Mouse (Mus musculus) hindbrain, postnatal 0 days (tissue): ENCODE data around the gene Bcl2l13. TPM values are rescaled to one million over a fixed set of nuclear protein-coding genes. Genes with fewer than 3 reads are reported as not detected.
"Not testable (repeated sequence)": the region's sequence is repeated elsewhere in the genome, so short reads cannot be mapped to it uniquely, and the experiment has no call there.

Source experiments
- ATAC-seq: fragments of 200-750 bp; cut with Nextera tagmentation; 2 replicates; pipeline ENCODE4 v1.8.0; 2017; ENCODE audit warnings: mild to moderate bottlenecking, moderate TSS enrichment, moderate library complexity
- DNase-seq: peaks from one replicate; pipeline ENCODE4 v3.0.0-alpha.2; 2015; ENCODE audit warnings: low spot score
- H3K27ac ChIP-seq: fragments of 300-500 bp; sonication (generic); 2 replicates; pipeline ENCODE4 v1.5.1; 2014; ENCODE audit warnings: mild to moderate bottlenecking
- H3K27me3 ChIP-seq: fragments of 300-500 bp; sonication (generic); 2 replicates; pipeline ENCODE4 v1.6.1; 2014; ENCODE audit warnings: low read length, mixed read lengths; ENCODE audit not compliant: insufficient read depth
- H3K36me3 ChIP-seq: fragments of 300-500 bp; sonication (generic); 2 replicates; pipeline ENCODE4 v1.6.1; 2014; ENCODE audit warnings: low read length, mixed read lengths; ENCODE audit not compliant: insufficient read depth
- H3K4me1 ChIP-seq: fragments of 300-500 bp; sonication (generic); 2 replicates; pipeline ENCODE4 v1.6.1; 2014; ENCODE audit warnings: antibody characterized with exemption, low read length, mixed read lengths; ENCODE audit not compliant: insufficient read depth
- H3K4me2 ChIP-seq: fragments of 300-500 bp; sonication (generic); 2 replicates; pipeline ENCODE4 v1.6.1; 2014; ENCODE audit warnings: low read depth, mild to moderate bottlenecking, low read length, moderate library complexity, mixed read lengths
- H3K4me3 ChIP-seq: fragments of 300-500 bp; sonication (generic); 2 replicates; pipeline ENCODE4 v1.5.1; 2014; ENCODE audit warnings: low read length
- H3K9ac ChIP-seq: fragments of 300-500 bp; sonication (generic); replicated peaks from 2 replicates; pipeline ENCODE4 v1.6.1; 2014; ENCODE audit warnings: mild to moderate bottlenecking, low read length, moderate library complexity, mixed read lengths
- H3K9me3 ChIP-seq: fragments of 300-500 bp; sonication (generic); 2 replicates; pipeline ENCODE4 v1.6.1; 2016; ENCODE audit warnings: low read length, mixed read lengths
- CTCF ChIP-seq: IDR thresholded peaks from 2 replicates; pipeline ENCODE4 v1.5.1; 2016; ENCODE audit warnings: antibody characterized with exemption, control low read depth, low read depth
- WGBS: fragments of 180-500 bp; shearing (Covaris S2); extraction: QIAGEN DNeasy Blood & Tissue Kit; methylation state at CpG from one replicate; pipeline ENCODE4 v1.1.7; 2014; 5-methylcytosine and 5-hydroxymethylcytosine counted together
- polyA plus RNA-seq: library from polyadenylated mRNA; unstranded; fragments of >200 nt; fragmentation: Nextera tagmentation; extraction: Ambion mirVana; gene quantifications from 2 replicates; pipeline ENCODE4 v1.2.1, GENCODE M21; 2015
- total RNA-seq: library from RNA; depleted of rRNA; stranded (reverse); fragments of >200 nt; gene quantifications from 2 replicates; pipeline ENCODE4 v1.2.3, GENCODE M21; 2014

Gene Bcl2l13
- total and polyA plus RNA-seq, 2 experiments from 2014 or later: 25.5 to 177 TPM

DNA sequence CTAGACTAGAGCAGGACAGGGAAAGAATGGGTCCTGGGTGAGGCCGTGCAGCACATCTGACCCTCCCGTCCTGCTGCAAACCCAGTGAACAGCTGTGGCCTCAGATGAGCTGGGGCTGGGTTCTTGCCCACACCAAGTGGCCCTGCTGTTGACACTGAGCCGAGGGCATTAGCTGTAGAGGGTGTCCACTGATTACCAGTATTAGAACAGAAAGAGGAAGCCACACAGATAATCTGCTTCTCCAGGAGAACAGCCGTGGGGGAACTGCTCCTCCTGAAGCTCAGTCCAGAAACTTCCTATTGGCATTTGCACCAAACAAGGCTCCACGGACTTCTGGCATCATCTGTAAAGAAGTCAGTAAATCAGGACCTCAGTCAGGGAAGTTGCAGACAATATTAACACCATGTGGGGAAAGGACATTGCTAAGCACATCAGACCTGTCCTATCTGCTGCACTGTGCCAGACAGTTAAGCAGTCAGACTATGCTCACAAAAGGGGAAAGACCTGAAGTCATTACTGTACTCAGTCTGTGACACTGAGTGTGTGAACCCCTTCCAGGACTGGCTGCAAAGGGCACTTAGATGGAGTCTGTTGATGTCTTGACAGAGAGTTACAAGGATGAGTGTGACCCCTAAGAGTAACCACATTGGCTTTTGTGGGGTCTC lies 40.5 kb upstream of the Bcl2l13 start:
- H3K4me1 ChIP-seq: no peaks in the 10 kb centered on the region
- peaks cover 74% of the 10 kb centered on the region for H3K36me3 ChIP-seq
- H3K9ac ChIP-seq: no peak overlapping the region
- H3K4me3 ChIP-seq: no peak overlapping the region
- no peaks in the 10 kb centered on the region for H3K9me3 ChIP-seq
- ATAC-seq (no peak), DNase-seq (no peak)
- no peaks in the 10 kb centered on the region for H3K27me3 ChIP-seq
- H3K4me2 ChIP-seq: no peak overlapping the region
- H3K27ac ChIP-seq: no peak overlapping the region
- 83% methylated on average over 5 of the region's 5 CpGs for WGBS
- no peak for TF ChIP-seq CTCF

DNA sequence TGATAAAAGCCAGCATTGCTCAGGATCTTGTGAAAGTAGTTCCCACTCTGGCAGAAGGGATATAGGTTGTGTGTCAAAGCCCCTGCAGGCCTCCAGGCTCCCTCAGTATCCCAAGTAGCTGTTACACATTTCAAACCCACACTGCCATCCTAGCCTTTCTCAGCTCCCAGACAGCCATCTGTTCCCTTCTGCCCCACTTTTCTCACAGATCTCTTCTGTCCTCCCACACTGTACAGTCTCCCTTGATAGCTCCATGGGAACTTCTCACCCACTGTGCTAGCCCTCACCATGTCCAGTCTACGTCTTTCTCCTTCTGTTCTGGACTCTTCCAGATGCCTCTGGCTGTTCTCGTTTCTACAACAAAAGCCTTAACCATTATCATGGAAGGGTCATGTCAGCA lies 39.9 kb upstream of the Bcl2l13 start:
- no peaks in the 10 kb centered on the region for H3K4me1 ChIP-seq
- H3K27ac ChIP-seq: no peak overlapping the region
- H3K4me3 ChIP-seq: no peak overlapping the region
- DNase-seq (no peak), ATAC-seq (no peak)
- WGBS: 76% methylated on average over 2 of the region's 2 CpGs
- H3K4me2 ChIP-seq: no peak overlapping the region
- no peak for TF ChIP-seq CTCF
- H3K9me3 ChIP-seq: no peaks in the 10 kb centered on the region
- H3K36me3 ChIP-seq: peaks cover 80% of the 10 kb centered on the region
- H3K27me3 ChIP-seq: no peaks in the 10 kb centered on the region
- no peak overlapping the region for H3K9ac ChIP-seq

DNA sequence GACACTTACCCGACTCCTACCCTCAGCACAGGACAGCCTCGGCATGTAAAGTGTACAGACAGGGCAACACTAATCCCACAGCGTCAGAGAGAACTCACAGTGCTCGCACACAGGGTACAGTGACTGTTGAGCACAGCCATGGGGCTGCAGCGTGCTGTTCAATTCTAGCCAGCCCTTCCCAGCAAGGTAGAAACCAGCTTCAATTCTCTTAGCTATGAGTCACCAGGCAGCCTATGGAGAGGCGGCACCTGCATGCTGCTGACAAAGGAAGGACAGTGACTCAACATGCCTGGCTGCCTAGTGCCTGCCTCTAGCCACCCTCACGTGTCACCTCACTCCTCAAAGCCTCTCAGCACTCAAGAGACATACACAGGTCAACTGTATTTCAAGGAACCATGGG lies 38.0 kb upstream of the Bcl2l13 start:
- ATAC-seq (no peak), DNase-seq (no peak)
- Histone ChIP-seq H3K36me3 (peaks cover 82% of the 10 kb centered on the region), H3K4me1 (no peaks in the 10 kb centered on the region), H3K4me2 (no peak overlapping the region), H3K27ac (no peak overlapping the region), H3K9ac (no peak overlapping the region), H3K4me3 (no peak overlapping the region), H3K9me3 (no peaks in the 10 kb centered on the region), H3K27me3 (no peaks in the 10 kb centered on the region)
- no peak for TF ChIP-seq CTCF
- 95% methylated on average over 7 of the region's 7 CpGs for WGBS

DNA sequence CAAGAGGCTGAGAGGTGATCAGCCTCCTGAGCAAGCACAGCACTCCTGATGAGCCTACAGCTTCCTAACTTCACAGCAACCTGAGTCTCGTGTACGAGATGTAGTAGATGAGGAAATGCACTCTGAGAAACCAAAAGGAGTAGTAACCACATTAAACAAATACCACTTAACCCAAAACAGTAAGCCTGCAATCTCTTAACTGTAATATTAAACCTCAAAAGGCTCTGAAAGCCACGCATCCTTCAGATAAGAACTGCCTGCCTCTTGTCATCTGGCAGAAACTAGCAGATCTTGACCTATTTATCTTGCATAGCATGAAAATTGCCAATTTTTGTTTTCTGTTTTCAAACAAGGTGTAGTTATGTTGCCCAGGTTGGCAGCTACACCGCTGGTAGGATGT lies 37.1 kb upstream of the Bcl2l13 start:
- Histone ChIP-seq H3K4me3 (no peak overlapping the region), H3K4me1 (no peaks in the 10 kb centered on the region), H3K9ac (no peak overlapping the region), H3K9me3 (no peaks in the 10 kb centered on the region), H3K27ac (no peak overlapping the region), H3K27me3 (no peaks in the 10 kb centered on the region), H3K36me3 (peaks cover 82% of the 10 kb centered on the region), H3K4me2 (no peak overlapping the region)
- no peak for TF ChIP-seq CTCF
- DNase-seq (no peak), ATAC-seq (no peak)
- 90% methylated on average over 4 of the region's 4 CpGs for whole genome bisulfite sequencing

DNA sequence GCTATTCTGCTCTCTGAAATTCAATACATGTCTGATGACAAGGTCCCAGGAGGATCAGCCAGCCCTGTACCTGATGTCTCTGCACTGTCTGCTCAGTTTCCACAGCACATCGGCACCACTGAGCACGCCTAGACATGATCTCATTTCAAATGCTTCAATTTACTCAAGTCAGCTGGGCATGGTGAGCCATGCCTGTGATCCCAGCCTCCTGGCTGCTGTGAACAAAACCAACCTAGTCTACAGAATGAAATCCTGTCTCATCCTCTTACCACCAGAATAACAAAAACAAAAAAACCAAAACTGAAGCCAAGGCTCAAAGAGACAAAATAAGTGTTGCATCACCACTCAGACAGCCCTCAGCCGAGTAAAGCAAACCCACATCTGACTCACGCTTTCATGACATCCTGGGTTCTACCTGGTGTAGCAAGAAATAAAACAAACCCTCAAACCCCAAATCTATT lies 36.4 kb upstream of the Bcl2l13 start:
- H3K9ac ChIP-seq: no peak overlapping the region
- H3K4me2 ChIP-seq: no peak overlapping the region
- no peaks in the 10 kb centered on the region for H3K9me3 ChIP-seq
- 95% methylated on average over 4 of the region's 4 CpGs for WGBS
- no peaks in the 10 kb centered on the region for H3K4me1 ChIP-seq
- no peak overlapping the region for H3K4me3 ChIP-seq
- DNase-seq: no peak
- H3K27ac ChIP-seq: no peak overlapping the region
- H3K27me3 ChIP-seq: no peaks in the 10 kb centered on the region
- peaks cover 80% of the 10 kb centered on the region for H3K36me3 ChIP-seq
- ATAC-seq: no peak
- no peak for TF ChIP-seq CTCF

DNA sequence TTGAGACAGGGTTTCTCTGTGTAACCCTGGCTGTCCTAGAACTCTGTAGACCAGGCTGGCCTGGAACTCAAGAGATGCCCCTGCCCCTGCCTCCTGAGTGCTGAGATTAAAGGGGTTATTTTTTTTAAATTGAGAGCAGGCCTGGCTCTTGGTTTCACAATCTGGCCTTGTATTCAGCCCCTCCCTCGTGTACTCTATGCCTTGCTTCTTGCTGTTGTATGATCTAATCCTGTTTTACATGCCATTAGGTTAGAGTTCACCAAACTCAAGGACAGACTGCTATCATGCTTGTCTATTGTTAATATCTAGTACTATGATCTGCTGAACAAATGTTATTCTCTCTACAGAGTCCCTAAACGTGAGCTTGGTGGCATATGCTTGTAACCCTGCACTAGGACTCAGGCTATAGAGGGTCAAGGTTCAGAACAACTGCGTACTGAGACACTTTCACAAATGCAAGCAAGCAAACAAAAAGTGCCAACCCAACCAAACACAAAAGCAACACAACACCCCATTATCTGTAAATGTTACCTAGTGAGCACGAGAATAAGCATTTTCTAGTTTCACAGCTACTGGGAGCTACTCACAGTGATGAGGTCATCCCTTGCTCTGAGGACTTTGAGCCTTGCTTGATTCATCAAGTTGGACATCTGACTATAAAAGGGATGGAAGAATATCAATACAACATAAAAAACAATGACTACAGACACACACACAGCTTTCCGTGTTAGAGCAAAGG lies 28.8 kb upstream of the Bcl2l13 start:
- Histone ChIP-seq H3K4me1 (no peaks in the 10 kb centered on the region), H3K27ac (no peak overlapping the region), H3K4me2 (no peak overlapping the region), H3K9ac (no peak overlapping the region), H3K27me3 (no peaks in the 10 kb centered on the region), H3K9me3 (no peaks in the 10 kb centered on the region), H3K4me3 (no peak overlapping the region), H3K36me3 (peaks cover 63% of the 10 kb centered on the region)
- ATAC-seq (no peak), DNase-seq (no peak)
- TF ChIP-seq CTCF: no peak
- WGBS: 87% methylated on average over 5 of the region's 5 CpGs

DNA sequence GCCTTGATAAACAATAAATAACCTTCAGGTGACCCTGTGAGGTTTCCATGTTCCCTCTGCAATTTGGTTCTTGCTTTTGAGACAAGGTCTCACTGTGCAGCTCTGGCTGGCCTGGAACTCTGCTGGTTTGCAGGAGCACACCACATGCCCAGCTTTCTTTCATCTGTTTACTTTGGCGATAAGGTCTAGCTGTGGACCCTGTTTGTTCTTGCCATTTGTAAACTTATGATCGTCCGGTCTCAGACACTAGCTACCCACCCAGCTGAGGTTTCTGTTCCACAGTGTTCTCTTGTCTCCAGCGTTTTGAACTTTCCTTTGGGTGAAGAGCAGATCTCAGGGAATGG lies 28.3 kb upstream of the Bcl2l13 start:
- H3K9me3 ChIP-seq: no peaks in the 10 kb centered on the region
- peaks cover 58% of the 10 kb centered on the region for H3K36me3 ChIP-seq
- ATAC-seq (no peak), DNase-seq (no peak)
- H3K4me2 ChIP-seq: no peak overlapping the region
- WGBS: 96% methylated on average over 4 of the region's 4 CpGs
- H3K4me1 ChIP-seq: no peaks in the 10 kb centered on the region
- no peak overlapping the region for H3K9ac ChIP-seq
- no peak for TF ChIP-seq CTCF
- no peak overlapping the region for H3K4me3 ChIP-seq
- no peaks in the 10 kb centered on the region for H3K27me3 ChIP-seq
- no peak overlapping the region for H3K27ac ChIP-seq

DNA sequence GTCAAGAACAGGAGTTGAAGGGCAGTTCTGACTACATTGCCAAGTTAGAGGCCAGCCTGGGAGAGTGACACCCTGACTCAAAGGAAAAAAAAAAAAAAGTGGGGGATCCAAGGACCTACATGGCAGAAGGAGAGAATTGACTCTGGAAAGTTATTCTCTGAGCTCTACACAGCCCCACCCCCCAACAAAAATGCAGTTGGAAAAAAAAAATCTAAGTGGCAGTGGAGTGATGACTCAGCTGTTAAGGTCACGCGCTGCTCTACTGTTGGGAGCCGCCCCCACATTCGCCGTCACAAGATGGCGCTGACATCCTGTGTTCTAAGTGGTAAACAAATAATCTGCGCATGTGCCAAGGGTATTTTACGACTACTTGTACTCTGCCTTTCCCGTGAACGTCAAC lies 24.0 kb upstream of the Bcl2l13 start:
- not testable (repeated sequence) for H3K9ac ChIP-seq, H3K4me1 ChIP-seq, H3K27me3 ChIP-seq, DNase-seq, H3K4me3 ChIP-seq, H3K4me2 ChIP-seq, H3K9me3 ChIP-seq, ATAC-seq, H3K27ac ChIP-seq
- peaks cover 26% of the 10 kb centered on the region for H3K36me3 ChIP-seq
- 99% methylated on average over 6 of the region's 10 CpGs for WGBS
